Mouse (Mus musculus): Measurements from ENCODE around the gene Edar.

DNA sequence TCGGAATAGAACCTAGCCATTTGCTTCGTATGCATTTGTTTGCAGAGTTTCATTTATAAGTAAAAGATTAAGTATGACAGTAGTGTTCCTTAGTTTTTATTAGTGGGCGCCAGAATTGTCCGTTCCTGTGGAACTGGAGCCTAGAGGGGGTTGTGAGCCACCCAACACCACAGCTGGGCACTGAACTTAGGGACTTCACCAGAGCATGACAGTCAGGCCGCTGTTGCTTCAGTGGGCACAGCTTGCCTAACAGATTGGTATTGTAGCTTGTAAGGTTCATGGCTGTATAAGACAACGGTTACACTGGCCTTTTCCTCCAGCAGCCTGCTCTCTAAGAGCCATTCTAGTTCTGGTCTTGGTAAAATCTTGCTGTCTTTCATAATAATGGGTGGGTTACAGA, 114.9 kb downstream of the Edar start:
- TF ChIP-seq POLR2A (IDR thresholded peaks at IDR 0.05; ENCODE audit: extremely low read depth, insufficient read depth, low read length) (no peak), CTCF (IDR thresholded peaks at IDR 0.05; ENCODE audit: extremely low read depth, insufficient read depth, low read length) (no peak)

Data from cortical plate, adult 2 months (tissue).